Mouse (Mus musculus) spleen, adult 2 months (tissue): ENCODE measurements around the gene Cxcr5. TPM values are rescaled to one million over a fixed set of nuclear protein-coding genes. Genes with fewer than 3 reads are reported as not detected.
A peak's percentile ranks its signal among the peaks of the same experiment; 100 is the strongest.

Experiments used
- DNase-seq, 2 experiments: peaks; one replicate each; pipeline versions ENCODE4 v3.0.0 to v3.0.0-alpha.2; 2012 to 2021; ENCODE audit warnings: low spot score in 2 of 2, low read depth in 1 of 2
- H3K27ac ChIP-seq: fragments of 200-500 bp; 2 replicates; pipeline ENCODE4 v1.5.1; 2012; ENCODE audit warnings: low read length, inconsistent platforms; ENCODE audit not compliant: insufficient read depth
- H3K27me3 ChIP-seq: fragments of 200-500 bp; 2 replicates; pipeline ENCODE4 v1.6.1; 2012; ENCODE audit warnings: mild to moderate bottlenecking, moderate library complexity, low read length, inconsistent platforms; ENCODE audit not compliant: control insufficient read depth, insufficient read depth
- H3K36me3 ChIP-seq: fragments of 200-500 bp; 2 replicates; pipeline ENCODE4 v1.6.1; 2012; ENCODE audit warnings: mild to moderate bottlenecking, low read length, inconsistent platforms; ENCODE audit not compliant: control insufficient read depth, insufficient read depth
- H3K4me1 ChIP-seq: fragments of 200-500 bp; 2 replicates; pipeline ENCODE4 v1.6.1; 2011; ENCODE audit warnings: inconsistent platforms; ENCODE audit not compliant: control insufficient read depth, insufficient read depth, insufficient read length
- H3K4me3 ChIP-seq: fragments of 200-500 bp; 2 replicates; pipeline ENCODE4 v1.5.1; 2011; ENCODE audit warnings: mild to moderate bottlenecking, inconsistent platforms; ENCODE audit not compliant: insufficient read depth, insufficient read length; ENCODE audit errors: extremely low read depth
- CTCF ChIP-seq: fragments of 200-500 bp; IDR thresholded peaks from 2 replicates; pipeline ENCODE4 v1.5.1; 2011; ENCODE audit warnings: mild to moderate bottlenecking, inconsistent platforms; ENCODE audit not compliant: insufficient read depth, insufficient read length, insufficient replicate concordance; ENCODE audit errors: extremely low read depth
- POLR2A ChIP-seq: fragments of 200-500 bp; IDR thresholded peaks from 2 replicates; pipeline ENCODE4 v1.6.1; 2011; ENCODE audit warnings: low read depth, low read length, inconsistent platforms
- WGBS: fragments of 180-500 bp; shearing (Covaris S2); methylation state at CpG from one replicate; pipeline ENCODE4 v1.1.7; 2018; 5-methylcytosine and 5-hydroxymethylcytosine counted together
- polyA plus RNA-seq: library from polyadenylated mRNA; depleted of rRNA; stranded (reverse); fragments of >200 nt; gene quantifications from 2 replicates; pipeline ENCODE4 v1.2.3, GENCODE M21; 2012; rRNA removed

Cxcr5 gene
- polyA plus RNA-seq: 133 and 154 TPM in 2 replicates

DNA sequence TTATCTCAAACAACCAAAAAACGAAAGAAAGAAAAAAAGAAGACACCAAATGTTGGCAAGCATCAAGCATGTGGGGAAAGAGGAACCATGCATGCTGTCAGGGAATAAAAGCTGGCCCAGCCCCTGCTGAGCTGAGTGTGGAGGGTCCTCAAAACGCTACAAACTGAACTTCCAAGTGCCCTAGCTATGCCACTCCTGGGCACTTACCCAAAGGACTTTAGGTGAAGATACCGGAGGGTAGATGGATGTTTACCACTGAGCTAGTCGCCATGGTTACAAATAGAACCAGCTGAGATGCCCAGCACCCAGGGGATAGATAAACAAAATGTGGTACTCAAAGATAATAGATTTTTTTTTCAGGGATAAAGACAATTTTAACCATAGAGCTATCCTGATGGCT is at the start of gene Cxcr5:
Cxcr5 (minus strand) TSS at position 281 of the 400 bp plus-strand sequence.
- Histone ChIP-seq H3K4me3 (no peak within 1 kb of the TSS), H3K4me1 (peaks cover 18% of the 10 kb centered on the region; the same call in 1 of the 2 replicates), H3K27me3 (no peaks in the 10 kb centered on the region), H3K27ac (no peak within 1 kb of the TSS), H3K36me3 (no peaks in the 10 kb centered on the region)
- no peak for TF ChIP-seq CTCF
- DNase-seq: no peak
- 60% methylated on average over 4 of the region's 4 CpGs for WGBS

GRCm38 (mm10) chr9:44610371-44610770 is 48.7 kb upstream of the Cxcr5 start:
- peaks cover 5% of the 10 kb centered on the region for H3K4me1 ChIP-seq
- 96% methylated on average over 25 of the region's 25 CpGs for WGBS

DNA sequence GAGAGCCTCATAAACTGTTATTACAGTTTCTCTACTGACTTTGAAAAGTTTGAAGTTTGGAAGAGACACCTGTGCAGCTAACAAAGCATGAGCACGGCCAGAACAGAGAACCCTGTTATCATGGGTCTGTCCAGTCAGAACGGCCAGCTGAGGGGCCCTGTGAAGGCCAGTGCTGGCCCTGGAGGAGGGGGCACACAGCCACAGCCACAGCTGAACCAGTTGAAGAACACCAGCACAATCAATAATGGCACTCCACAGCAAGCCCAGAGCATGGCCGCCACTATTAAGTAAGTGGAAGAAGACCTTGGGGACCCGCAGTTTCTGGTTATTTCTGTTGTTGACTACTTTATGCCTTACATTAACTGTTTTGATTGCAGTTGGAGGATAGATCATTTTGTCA is 45.6 kb upstream of the Cxcr5 start:
- 46% methylated on average over 4 of the region's 4 CpGs for whole genome bisulfite sequencing
- Histone ChIP-seq H3K36me3 (peaks cover 35% of the 10 kb centered on the region), H3K4me3 (no peak overlapping the region; the same call in 1 of the 2 replicates)

More at GRCm38 (mm10) chr9:44610371-44610770, 48.7 kb upstream of the Cxcr5 start:
- TF ChIP-seq CTCF (no peak), POLR2A (no peak)
- Histone ChIP-seq H3K27me3 (no peaks in the 10 kb centered on the region), H3K36me3 (peaks cover 56% of the 10 kb centered on the region), H3K27ac (no peak overlapping the region), H3K4me3 (no peak overlapping the region)
- no peak for DNase-seq

DNA sequence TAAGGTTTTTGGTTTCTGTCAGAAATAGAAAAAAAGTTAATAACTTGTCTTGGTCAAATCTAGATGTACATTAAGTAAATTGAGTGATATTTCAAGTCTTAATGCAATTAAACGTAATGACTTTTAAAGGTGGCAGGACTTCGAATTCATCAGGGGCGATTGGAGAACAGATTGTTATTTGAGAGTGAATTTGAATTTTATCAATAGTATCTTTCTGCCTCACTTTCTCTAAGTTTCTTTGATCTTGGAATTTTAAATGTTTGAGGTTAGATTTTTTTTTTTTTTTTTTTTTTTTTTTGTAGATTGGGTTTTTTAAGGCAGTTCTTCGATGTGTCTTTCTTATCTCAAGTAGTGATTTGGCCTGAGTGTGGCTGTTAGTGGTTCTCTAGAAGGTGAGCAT is 45.0 kb upstream of the Cxcr5 start:
- TF ChIP-seq POLR2A (no peak), CTCF (no peak)
- Histone ChIP-seq H3K36me3 (peaks cover 31% of the 10 kb centered on the region), H3K27me3 (no peaks in the 10 kb centered on the region), H3K4me3 (peak overlapping the region; percentile 7; the same call in 1 of the 2 replicates), H3K4me1 (peaks cover 9% of the 10 kb centered on the region), H3K27ac (no peak overlapping the region)
- 21% methylated on average over 4 of the region's 4 CpGs for WGBS
- DNase-seq: no peak

More for the DNA sequence above, 45.6 kb upstream of the Cxcr5 start:
- TF ChIP-seq CTCF: no peak
- TF ChIP-seq POLR2A: no peak
- peak overlapping the region; percentile 45; the same call in 1 of the 2 replicates for H3K27ac ChIP-seq
- no peak for DNase-seq
- peaks cover 7% of the 10 kb centered on the region for H3K4me1 ChIP-seq
- no peaks in the 10 kb centered on the region for H3K27me3 ChIP-seq

DNA sequence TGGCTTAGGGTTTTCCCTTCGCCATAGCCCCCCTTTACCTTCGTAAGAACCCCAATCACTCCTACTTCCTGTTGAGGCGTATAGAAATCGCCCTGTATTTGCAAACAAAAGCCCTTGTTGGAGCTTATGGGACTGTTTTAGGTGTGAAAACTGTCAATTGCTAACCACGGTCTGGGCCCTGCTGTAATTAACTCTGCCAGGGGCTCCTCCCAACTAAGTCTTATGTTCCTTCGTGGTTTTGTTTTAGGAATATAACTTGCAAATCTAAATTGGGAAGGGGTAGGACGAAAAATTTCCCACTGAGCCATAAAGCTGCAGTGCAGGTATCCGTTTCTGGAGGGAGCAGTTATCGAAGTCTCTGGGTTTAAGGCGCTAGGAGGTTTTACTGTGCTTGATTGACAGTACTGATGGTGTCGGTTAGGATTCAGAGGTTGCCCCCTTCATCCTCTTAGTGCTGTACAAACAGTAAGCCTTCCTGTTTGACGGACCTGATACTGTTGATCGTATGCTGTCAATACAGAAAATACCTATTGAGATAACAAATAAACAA is 44.0 kb upstream of the Cxcr5 start:
- peak in 1 of 2 experiments; percentile 26 for DNase-seq
- 0% methylated on average over 13 of the region's 13 CpGs for WGBS
- TF ChIP-seq CTCF (no peak), POLR2A (no peak; the same call in 1 of the 2 replicates)
- H3K27ac ChIP-seq: peak overlapping the region; percentile 100
- H3K27me3 ChIP-seq: no peaks in the 10 kb centered on the region
- H3K36me3 ChIP-seq: peaks cover 29% of the 10 kb centered on the region
- peak overlapping the region; percentile 100 for H3K4me3 ChIP-seq
- peaks cover 9% of the 10 kb centered on the region for H3K4me1 ChIP-seq

DNA sequence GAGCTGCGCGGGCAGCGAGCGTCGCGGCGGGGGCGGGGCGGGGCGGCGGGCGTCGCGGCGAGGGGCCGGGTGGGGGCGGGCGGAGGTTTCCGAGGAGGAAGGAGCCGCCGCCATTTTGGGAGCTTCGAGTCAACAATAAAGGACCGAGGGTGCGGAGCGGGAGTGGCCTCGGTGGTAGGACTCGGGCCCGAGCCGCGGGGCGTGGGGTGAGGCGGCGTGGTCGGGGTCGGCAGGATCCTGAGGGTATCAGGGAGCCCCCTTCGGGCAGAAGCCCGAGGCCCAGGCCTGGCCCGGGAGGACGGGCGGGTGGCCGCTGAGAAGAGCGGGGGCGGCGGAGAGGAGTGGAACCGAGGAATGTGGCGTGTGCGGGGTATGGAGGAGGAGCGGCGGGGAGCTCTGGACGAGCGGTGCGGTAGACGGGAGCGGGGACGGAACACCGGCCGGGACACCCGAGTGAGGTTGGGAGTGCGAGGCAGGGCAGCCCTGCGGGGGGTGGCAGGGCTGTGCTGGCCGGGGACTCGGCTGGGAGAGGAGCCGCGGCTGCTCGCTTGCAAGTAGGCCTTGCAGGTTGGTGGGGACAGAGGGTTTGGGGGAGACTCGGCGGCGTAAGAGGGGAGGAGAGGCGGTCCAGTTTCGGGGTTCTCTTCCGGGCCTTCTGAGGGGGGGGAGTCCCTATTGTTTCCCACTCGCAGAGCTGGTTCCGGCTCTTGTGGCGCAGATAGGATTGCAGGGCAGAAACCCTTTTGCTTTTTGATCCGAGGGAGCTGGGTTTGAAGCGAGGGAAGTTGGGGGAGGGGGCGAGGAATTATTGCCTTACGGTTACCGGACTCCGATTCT is 43.3 kb upstream of the Cxcr5 start, which contains the start of gene Ddx6:
Ddx6 (plus strand) TSS at position 114 of the 837 bp plus-strand sequence.
- peaks cover 23% of the 10 kb centered on the region for H3K36me3 ChIP-seq
- H3K27ac ChIP-seq: peak within 1 kb of the TSS; percentile 100
- H3K4me3 ChIP-seq: peak within 1 kb of the TSS; percentile 100
- peaks cover 11% of the 10 kb centered on the region for H3K4me1 ChIP-seq
- no peak for TF ChIP-seq CTCF
- peak; percentile 53 for TF ChIP-seq POLR2A
- no peaks in the 10 kb centered on the region for H3K27me3 ChIP-seq
- peak; percentile 57 to 73 for DNase-seq
- WGBS: 1% methylated on average over 62 of the region's 80 CpGs

GRCm38 (mm10) chr9:44604290-44604778 is 42.7 kb upstream of the Cxcr5 start:
- peaks cover 11% of the 10 kb centered on the region for H3K4me1 ChIP-seq
- peak overlapping the region; percentile 100 for H3K27ac ChIP-seq
- TF ChIP-seq POLR2A: peak; percentile 79
- no peak for TF ChIP-seq CTCF
- no peaks in the 10 kb centered on the region for H3K27me3 ChIP-seq
- peaks cover 20% of the 10 kb centered on the region for H3K36me3 ChIP-seq
- WGBS: under 1% methylated on average over 48 of the region's 65 CpGs
- H3K4me3 ChIP-seq: peak overlapping the region; percentile 100
- peak; percentile 53 to 76 for DNase-seq
